Mouse (Mus musculus) megakaryocyte, embryonic 14.5 days (primary cell): Measurements from ENCODE around the gene Cnst. TPM values are rescaled to one million over a fixed set of nuclear protein-coding genes. Genes with fewer than 3 reads are reported as not detected.

Source experiments
- H3K27me3 ChIP-seq: replicated peaks from 2 replicates; pipeline ENCODE3; 2012; ENCODE audit warnings: inconsistent platforms
- H3K36me3 ChIP-seq: replicated peaks from 2 replicates; pipeline ENCODE3; 2012; ENCODE audit warnings: low read length, inconsistent platforms, mixed read lengths
- H3K4me1 ChIP-seq: 2 replicates; pipeline ENCODE4 v1.6.1; 2012; ENCODE audit warnings: inconsistent platforms
- H3K4me3 ChIP-seq: replicated peaks from 2 replicates; pipeline ENCODE3; 2012; ENCODE audit warnings: moderate library complexity, mild to moderate bottlenecking, inconsistent platforms
- H3K9me3 ChIP-seq: 2 replicates; pipeline ENCODE4 v1.6.1; 2012; ENCODE audit warnings: inconsistent platforms
- FLI1 ChIP-seq: IDR thresholded peaks from 2 replicates; pipeline ENCODE4 v1.6.1; 2012; ENCODE audit warnings: low read length, inconsistent platforms, mixed read lengths
- GATA1 ChIP-seq: IDR thresholded peaks from 3 replicates; pipeline ENCODE4 v1.6.1; 2012; ENCODE audit warnings: mixed read lengths, low read length, inconsistent platforms, borderline replicate concordance
- polyA plus RNA-seq: library from polyadenylated mRNA; stranded (reverse); fragments of >175 nt; gene quantifications from 2 replicates; pipeline ENCODE4 v1.2.3, GENCODE M21; 2012; ENCODE audit warnings: low replicate concordance; ENCODE audit not compliant: insufficient read depth

Cnst gene
- polyA plus RNA-seq, 1 experiment = 7.3 TPM

GRCm38 (mm10) chr1:179519901-179520300 is 26.3 kb upstream of the Cnst start:
- H3K4me3 ChIP-seq = no peak overlapping the region

GRCm38 (mm10) chr1:179539054-179539453 is 7.1 kb upstream of the Cnst start:
- Histone ChIP-seq H3K4me3 (no peak overlapping the region), H3K4me1 (peaks cover 45% of the 10 kb centered on the region), H3K36me3 (peaks cover 83% of the 10 kb centered on the region), H3K9me3 (no peaks in the 10 kb centered on the region), H3K27me3 (no peaks in the 10 kb centered on the region)
- TF ChIP-seq GATA1 = no peak
- TF ChIP-seq FLI1 = no peak

More at GRCm38 (mm10) chr1:179519901-179520300, 26.3 kb upstream of the Cnst start:
- peaks cover 5% of the 10 kb centered on the region for H3K9me3 ChIP-seq
- H3K36me3 ChIP-seq = no peaks in the 10 kb centered on the region
- TF ChIP-seq GATA1 (no peak), FLI1 (no peak)
- peaks cover 15% of the 10 kb centered on the region for H3K4me1 ChIP-seq
- H3K27me3 ChIP-seq = no peaks in the 10 kb centered on the region

GRCm38 (mm10) chr1:179539887-179540286 is 6.3 kb upstream of the Cnst start:
- H3K36me3 ChIP-seq = peaks cover 80% of the 10 kb centered on the region

GRCm38 (mm10) chr1:179541502-179541901 is 4.7 kb upstream of the Cnst start:
- peaks cover 63% of the 10 kb centered on the region for H3K36me3 ChIP-seq

More at GRCm38 (mm10) chr1:179539887-179540286, 6.3 kb upstream of the Cnst start:
- Histone ChIP-seq H3K9me3 (no peaks in the 10 kb centered on the region), H3K4me3 (no peak overlapping the region), H3K4me1 (peaks cover 52% of the 10 kb centered on the region), H3K27me3 (no peaks in the 10 kb centered on the region)
- TF ChIP-seq FLI1 (no peak), GATA1 (no peak)

GRCm38 (mm10) chr1:179546551-179546917 is 364 bp downstream of the Cnst start:
- Histone ChIP-seq H3K9me3 (no peaks in the 10 kb centered on the region), H3K4me3 (peak overlapping the region; percentile 91), H3K4me1 (peaks cover 61% of the 10 kb centered on the region), H3K36me3 (peaks cover 44% of the 10 kb centered on the region), H3K27me3 (no peaks in the 10 kb centered on the region)
- TF ChIP-seq GATA1 (no peak), FLI1 (no peak)

More at GRCm38 (mm10) chr1:179541502-179541901, 4.7 kb upstream of the Cnst start:
- no peaks in the 10 kb centered on the region for H3K27me3 ChIP-seq
- no peak for TF ChIP-seq FLI1
- TF ChIP-seq GATA1 = no peak
- H3K4me1 ChIP-seq = peaks cover 53% of the 10 kb centered on the region
- H3K4me3 ChIP-seq = peak overlapping the region; percentile 29
- no peaks in the 10 kb centered on the region for H3K9me3 ChIP-seq

- H3K36me3 ChIP-seq = peaks cover 43% of the 10 kb centered on the region
- H3K4me3 ChIP-seq = peak overlapping the region; percentile 91
- TF ChIP-seq GATA1 = no peak
- TF ChIP-seq FLI1 = no peak
- peaks cover 67% of the 10 kb centered on the region for H3K4me1 ChIP-seq
- H3K27me3 ChIP-seq = no peaks in the 10 kb centered on the region
- no peaks in the 10 kb centered on the region for H3K9me3 ChIP-seq
Observed at GRCm38 (mm10) chr1:179547176-179547575, 1.0 kb downstream of the Cnst start.

GRCm38 (mm10) chr1:179548220-179548619 is 2.0 kb downstream of the Cnst start:
- peak overlapping the region; percentile 91 for H3K4me3 ChIP-seq
- H3K27me3 ChIP-seq = no peaks in the 10 kb centered on the region
- no peaks in the 10 kb centered on the region for H3K9me3 ChIP-seq
- peaks cover 72% of the 10 kb centered on the region for H3K4me1 ChIP-seq
- no peak for TF ChIP-seq GATA1
- no peak for TF ChIP-seq FLI1
- H3K36me3 ChIP-seq = peaks cover 40% of the 10 kb centered on the region

GRCm38 (mm10) chr1:179548996-179549752 is 3.0 kb downstream of the Cnst start:
- no peaks in the 10 kb centered on the region for H3K9me3 ChIP-seq
- TF ChIP-seq FLI1 = no peak
- no peak for TF ChIP-seq GATA1
- H3K36me3 ChIP-seq = peaks cover 34% of the 10 kb centered on the region
- H3K4me1 ChIP-seq = peaks cover 73% of the 10 kb centered on the region
- H3K4me3 ChIP-seq = peak overlapping the region; percentile 85
- no peaks in the 10 kb centered on the region for H3K27me3 ChIP-seq

GRCm38 (mm10) chr1:179551336-179551735 is 5.2 kb downstream of the Cnst start:
- Histone ChIP-seq H3K9me3 (no peaks in the 10 kb centered on the region), H3K36me3 (peaks cover 36% of the 10 kb centered on the region), H3K4me1 (peaks cover 78% of the 10 kb centered on the region), H3K27me3 (no peaks in the 10 kb centered on the region), H3K4me3 (peak overlapping the region; percentile 64)
- no peak for TF ChIP-seq GATA1
- TF ChIP-seq FLI1 = no peak

- Histone ChIP-seq H3K4me3 (peak overlapping the region; percentile 80), H3K4me1 (peaks cover 84% of the 10 kb centered on the region)
- TF ChIP-seq GATA1 (no peak), FLI1 (no peak)
Observed at GRCm38 (mm10) chr1:179551921-179552320, 5.8 kb downstream of the Cnst start.

More at GRCm38 (mm10) chr1:179551921-179552320, 5.8 kb downstream of the Cnst start:
- peaks cover 42% of the 10 kb centered on the region for H3K36me3 ChIP-seq
- no peaks in the 10 kb centered on the region for H3K27me3 ChIP-seq
- no peaks in the 10 kb centered on the region for H3K9me3 ChIP-seq
